In genomic region chr1:169911526-169911925, GRCm38 (mm10) we compare ENCODE assay signal across 31 mouse cellular contexts. TPM values are rescaled to one million over a fixed set of nuclear protein-coding genes. Genes with fewer than 3 reads are reported as not detected.
"Had no signal": no experiment of that assay in that cellular context is flagged by ENCODE, and none has a peak within 500 bp of the region (broad histone marks: within the 10 kb centered on the region; RNA-seq: fewer than 3 reads in every experiment).

No protein-coding gene starts in this region.

- H3K4me1 ChIP-seq: liver, embryonic 13.5 days; liver, embryonic 15.5 days had no signal

- H3K9ac ChIP-seq: heart, embryonic 12.5 days; hindbrain, embryonic 12.5 days; hindbrain, embryonic 14.5 days; intestine, embryonic 15.5 days; limb, embryonic 12.5 days; liver, embryonic 13.5 days; liver, embryonic 15.5 days had no signal

- H3K27me3 ChIP-seq: heart, embryonic 12.5 days; hindbrain, embryonic 12.5 days; intestine, embryonic 15.5 days; limb, embryonic 12.5 days; liver, embryonic 13.5 days; liver, embryonic 15.5 days had no signal

- H3K27ac ChIP-seq: gastrocnemius, adult 2 months; heart, embryonic 10.5 days; hindbrain, embryonic 10.5 days; hindbrain, embryonic 12.5 days; hindbrain, embryonic 14.5 days; intestine, embryonic 15.5 days; left cerebral cortex, adult 2 months; limb, embryonic 10.5 days; limb, embryonic 12.5 days; liver, embryonic 13.5 days; liver, embryonic 15.5 days had no signal

- H3K36me3 ChIP-seq: heart, embryonic 10.5 days; heart, embryonic 12.5 days; hindbrain, embryonic 10.5 days; hindbrain, embryonic 12.5 days; intestine, embryonic 15.5 days; limb, embryonic 10.5 days; limb, embryonic 12.5 days; liver, embryonic 13.5 days; liver, embryonic 15.5 days had no signal

- ATAC-seq: hindbrain, embryonic 16.5 days; inflammation-experienced regulatory T-cells, adult 6 months; intestine, embryonic 15.5 days; intestine, postnatal 0 days had no signal

- H3K4me3 ChIP-seq: gastrocnemius, adult 2 months; heart, embryonic 10.5 days; heart, embryonic 12.5 days; hindbrain, embryonic 10.5 days; hindbrain, embryonic 12.5 days; intestine, embryonic 15.5 days; left cerebral cortex, adult 2 months; limb, embryonic 10.5 days; limb, embryonic 12.5 days; liver, embryonic 13.5 days; liver, embryonic 15.5 days had no signal

- H3K4me2 ChIP-seq: heart, embryonic 12.5 days; hindbrain, embryonic 12.5 days; hindbrain, embryonic 14.5 days; intestine, embryonic 15.5 days; limb, embryonic 12.5 days; liver, embryonic 11.5 days; liver, embryonic 13.5 days; liver, embryonic 15.5 days had no signal

- H3K9me3 ChIP-seq: heart, embryonic 10.5 days; heart, embryonic 12.5 days; hindbrain, embryonic 10.5 days; hindbrain, embryonic 12.5 days; intestine, embryonic 15.5 days; limb, embryonic 10.5 days; liver, embryonic 13.5 days; liver, embryonic 15.5 days had no signal

- DNase-seq: gastrocnemius, adult 2 months; gastrocnemius, postnatal 10 days; gastrocnemius, postnatal 25 days; heart, adult 18-20 months; heart, postnatal 10 days; heart, postnatal 4 days; kidney, adult 18-20 months; kidney, adult 8-10 months; kidney, postnatal 14 days; liver; liver, embryonic 13.5 days had no signal

RNA-seq across cellular contexts. Expression of gene Ccdc190, which starts 16.9 kb away (rescaled TPM):
- total RNA-seq: gastrocnemius, adult 2 months; gastrocnemius, postnatal 10 days; gastrocnemius, postnatal 25 days; gastrocnemius, postnatal 4 days; granulocyte monocyte progenitor cell, adult 5-6 weeks; heart, adult 8-10 months; heart, postnatal 4 days had no signal
- polyA plus RNA-seq: heart, embryonic 10.5 days; heart, embryonic 12.5 days; heart, embryonic 14.5 days; hindbrain, embryonic 10.5 days; inflammation-experienced regulatory T-cells, adult 6 months; intestine, embryonic 15.5 days; intestine, postnatal 0 days; kidney, embryonic 14.5 days; kidney, embryonic 16.5 days; limb, embryonic 10.5 days; limb, embryonic 12.5 days; liver, embryonic 11.5 days; liver, embryonic 13.5 days; liver, embryonic 15.5 days had no signal
